8 mouse cellular contexts compared by ENCODE assay signal in genomic region chr4:140647711-140648421, GRCm38 (mm10). TPM values are rescaled to one million over a fixed set of nuclear protein-coding genes. Genes with fewer than 3 reads are reported as not detected.
DNase-seq lines count a peak whose midpoint lies in the region; ATAC-seq and TF ChIP-seq lines count a peak whose summit lies in the region.

No protein-coding gene starts in this region.

- peaks cover 11% of the 10 kb centered on the region; the same call in 1 of the 2 replicates for H3K36me3 ChIP-seq in E14TG2a.4 (ENCODE audit: insufficient read depth, low read length)
- no peaks in the 10 kb centered on the region for H3K36me3 ChIP-seq in lung, postnatal 0 days (ENCODE audit: insufficient read depth, low read length)
- no peaks in the 10 kb centered on the region for H3K36me3 ChIP-seq in stomach, postnatal 0 days (ENCODE audit: control insufficient read depth, insufficient read depth, low read length)

- DNase-seq in adrenal gland, adult 2 months, result peak; percentile 45
- DNase-seq in adrenal gland, postnatal 4 days (ENCODE audit: low spot score in 2 of 2), result no peak
- DNase-seq in embryo, embryonic 11 days, result peak; percentile 67
- DNase-seq in lung, postnatal 0 days (ENCODE audit: low spot score), result peak; percentile 52
- DNase-seq in stomach, postnatal 0 days (ENCODE audit: low spot score), result peak; percentile 59
- DNase-seq in layer of hippocampus, adult 8-10 months (ENCODE audit: low spot score in 2 of 2), result no peak

- no peak for TF ChIP-seq CTCF in E14TG2a.4 (conservative IDR thresholded peaks at IDR 0.05; ENCODE audit: low read length)
- TF ChIP-seq CTCF in lung, postnatal 0 days (IDR thresholded peaks at IDR 0.05), result no peak
- TF ChIP-seq CTCF in stomach, postnatal 0 days (IDR thresholded peaks at IDR 0.05; ENCODE audit: low read depth), result no peak

- peaks cover 6% of the 10 kb centered on the region for H3K9me3 ChIP-seq in E14TG2a.4 (ENCODE audit: low read length)
- H3K9me3 ChIP-seq in lung, postnatal 0 days (ENCODE audit: low read length), result no peaks in the 10 kb centered on the region
- H3K9me3 ChIP-seq in stomach, postnatal 0 days (ENCODE audit: control insufficient read depth, low read length), result no peaks in the 10 kb centered on the region

- peak overlapping the region; percentile 89 for H3K4me2 ChIP-seq in lung, postnatal 0 days (replicated peaks; ENCODE audit: low read depth, low read length)
- peak overlapping the region; percentile 80 for H3K4me2 ChIP-seq in stomach, postnatal 0 days (replicated peaks; ENCODE audit: low read depth)

- peak overlapping the region; percentile 64 for H3K9ac ChIP-seq in lung, postnatal 0 days (replicated peaks; ENCODE audit: low read depth)
- peak overlapping the region; percentile 87 for H3K9ac ChIP-seq in stomach, postnatal 0 days (ENCODE audit: low read length)

- peak overlapping the region; percentile 77 for H3K4me3 ChIP-seq in E14TG2a.4 (replicated peaks; ENCODE audit: low read length)
- peak overlapping the region; percentile 62 for H3K4me3 ChIP-seq in lung, postnatal 0 days (ENCODE audit: low read depth, low read length)
- H3K4me3 ChIP-seq in stomach, postnatal 0 days (ENCODE audit: low read depth, low read length), result peak overlapping the region; percentile 59

- H3K4me1 ChIP-seq in E14TG2a.4 (replicated peaks; ENCODE audit: low read depth, low read length), result peaks cover 48% of the 10 kb centered on the region
- H3K4me1 ChIP-seq in lung, postnatal 0 days (ENCODE audit: insufficient read depth, low read depth, low read length), result 0 out of 2 replicates have a peak, but pooled peaks cover 5% of the 10 kb centered on the region
- H3K4me1 ChIP-seq in stomach, postnatal 0 days (replicated peaks; ENCODE audit: control insufficient read depth, insufficient read depth), result no peaks in the 10 kb centered on the region; the same call in 1 of the 2 replicates

- peak; percentile 46 to 49; a peak in 2 of 4 replicates for ATAC-seq in hematopoietic stem cell, adult 5-6 weeks (replicated peaks in 1 of 2; ENCODE audit: insufficient read depth in 1 of 2, low FRiP score in 2 of 2, low TSS enrichment in 1 of 2, low read depth in 1 of 2, poor library complexity in 2 of 2, severe bottlenecking in 2 of 2)
- peak; percentile 43 for ATAC-seq in lung, postnatal 0 days
- peak; percentile 24; the same call in 1 of the 2 replicates for ATAC-seq in stomach, postnatal 0 days (ENCODE audit: low FRiP score, low TSS enrichment)

- H3K27me3 ChIP-seq in E14TG2a.4 (ENCODE audit: insufficient read depth, low read length), result peaks cover 40% of the 10 kb centered on the region
- H3K27me3 ChIP-seq in lung, postnatal 0 days (replicated peaks; ENCODE audit: insufficient read depth, low read length), result no peaks in the 10 kb centered on the region
- H3K27me3 ChIP-seq in stomach, postnatal 0 days (ENCODE audit: control insufficient read depth, insufficient read depth, low read length), result no peaks in the 10 kb centered on the region

- WGBS in lung, postnatal 0 days, result 10% methylated on average over 12 of the region's 12 CpGs
- 8% methylated on average over 12 of the region's 12 CpGs for WGBS in stomach, postnatal 0 days

- H3K27ac ChIP-seq in lung, postnatal 0 days (ENCODE audit: low read length), result no peak overlapping the region
- H3K27ac ChIP-seq in stomach, postnatal 0 days (replicated peaks), result peak overlapping the region; percentile 83

- no peak for TF ChIP-seq EP300 in lung, postnatal 0 days (IDR thresholded peaks at IDR 0.05)
- TF ChIP-seq EP300 in stomach, postnatal 0 days (optimal IDR thresholded peaks at IDR 0.05), result no peak

RNA-seq across cellular contexts. Expression of gene Arhgef10l, which starts 17.9 kb away (rescaled TPM):
- total RNA-seq in adrenal gland, adult 2 months (2021), result 10 to 100 TPM in 1 of 2 experiments, 1 to 10 TPM in 1; 7.5 to 30.8 TPM
- polyA plus RNA-seq in adrenal gland, adult 2 months (2012; rRNA removed), result 13.3 and 18.8 TPM in 2 replicates
- 10 to 100 TPM; 30.2 to 37.8 TPM for total RNA-seq in adrenal gland, postnatal 4 days (2021)
- total RNA-seq in hematopoietic stem cell, adult 5-6 weeks (2017), result 5.4 and 8.2 TPM in 2 replicates
- polyA plus RNA-seq in lung, postnatal 0 days (2015; fragmentation: Nextera tagmentation; extraction: Ambion mirVana), result 9.3 and 9.5 TPM in 2 replicates
- 11.3 and 12.7 TPM in 2 replicates for polyA plus RNA-seq in stomach, postnatal 0 days (2015; fragmentation: Nextera tagmentation; extraction: Ambion mirVana)
- total RNA-seq in layer of hippocampus, adult 8-10 months (2022), result 10 to 100 TPM; 44.6 to 55.8 (median 46.7) TPM

RNA-seq across cellular contexts. Expression of gene Rcc2, which starts 52.5 kb away (rescaled TPM):
- 10 to 100 TPM; 62.7 to 64.2 TPM for total RNA-seq in adrenal gland, adult 2 months (2021)
- polyA plus RNA-seq in adrenal gland, adult 2 months (2012; rRNA removed), result 43.1 and 50.1 TPM in 2 replicates
- 100 to 1,000 TPM in 1 of 2 experiments, 10 to 100 TPM in 1; 98.2 to 106 TPM for total RNA-seq in adrenal gland, postnatal 4 days (2021)
- total RNA-seq in hematopoietic stem cell, adult 5-6 weeks (2017), result 128 and 156 TPM in 2 replicates
- 17.0 and 21.1 TPM in 2 replicates for polyA plus RNA-seq in lung, postnatal 0 days (2015; fragmentation: Nextera tagmentation; extraction: Ambion mirVana)
- polyA plus RNA-seq in stomach, postnatal 0 days (2015; fragmentation: Nextera tagmentation; extraction: Ambion mirVana), result 18.9 and 20.4 TPM in 2 replicates
- total RNA-seq in layer of hippocampus, adult 8-10 months (2022), result 10 to 100 TPM; 82.5 to 87.8 (median 85.0) TPM

Comparison
In these comparisons a context has a peak if more than half of its experiments do, and no peak if none do; other contexts are left out.
1. DNase-seq: peak in adrenal gland, adult 2 months (single experiment), embryo, embryonic 11 days (single experiment), lung, postnatal 0 days (single experiment) and stomach, postnatal 0 days (single experiment); none in adrenal gland, postnatal 4 days (0 of 2) and layer of hippocampus, adult 8-10 months (0 of 2).
2. Peak in every context shown above with its lines, with median percentiles within 50 percentile points of each other: H3K4me3 ChIP-seq and ATAC-seq.